Mouse (Mus musculus) bone marrow macrophage, adult 2 months (primary cell): ENCODE results near the gene Olfr1495.

ENCODE experiments used
- CTCF ChIP-seq: IDR thresholded peaks from 2 replicates; pipeline ENCODE4 v1.5.1; 2012; ENCODE audit warnings: low read depth, mild to moderate bottlenecking, low read length, moderate library complexity
- POLR2A ChIP-seq: IDR thresholded peaks from 2 replicates; pipeline ENCODE4 v1.6.1; 2012; ENCODE audit warnings: mild to moderate bottlenecking, low read depth, low read length, borderline replicate concordance

DNA sequence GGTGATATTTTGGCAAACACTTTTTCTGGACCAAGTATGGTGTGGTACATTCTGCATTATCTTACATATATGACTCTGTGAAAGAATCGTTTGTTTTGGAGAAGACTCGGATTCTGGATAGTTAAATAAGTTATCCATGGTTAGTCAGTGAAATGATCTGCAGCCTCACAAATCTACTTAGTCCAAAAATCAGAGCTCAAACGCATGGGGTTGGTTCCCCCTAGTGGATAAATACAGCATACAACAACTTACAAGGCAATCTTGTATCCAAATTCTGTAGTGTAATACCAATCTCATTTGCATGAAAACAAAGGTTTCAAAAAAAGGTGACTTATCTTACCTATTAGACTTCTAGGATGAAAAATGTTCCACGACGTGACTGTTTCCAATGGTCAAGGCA is 54.4 kb downstream of the Olfr1495 start:
- TF ChIP-seq CTCF: no peak
- TF ChIP-seq POLR2A: no peak
